Mouse (Mus musculus) cerebral cortex, adult 2 months (tissue): ENCODE data around the gene Sgo1.

Experiments
- WGBS: fragments of 180-500 bp; shearing (Covaris S2); methylation state at CpG from one replicate; pipeline ENCODE4 v1.1.7; 2018; 5-methylcytosine and 5-hydroxymethylcytosine counted together

The Sgo1 gene

DNA sequence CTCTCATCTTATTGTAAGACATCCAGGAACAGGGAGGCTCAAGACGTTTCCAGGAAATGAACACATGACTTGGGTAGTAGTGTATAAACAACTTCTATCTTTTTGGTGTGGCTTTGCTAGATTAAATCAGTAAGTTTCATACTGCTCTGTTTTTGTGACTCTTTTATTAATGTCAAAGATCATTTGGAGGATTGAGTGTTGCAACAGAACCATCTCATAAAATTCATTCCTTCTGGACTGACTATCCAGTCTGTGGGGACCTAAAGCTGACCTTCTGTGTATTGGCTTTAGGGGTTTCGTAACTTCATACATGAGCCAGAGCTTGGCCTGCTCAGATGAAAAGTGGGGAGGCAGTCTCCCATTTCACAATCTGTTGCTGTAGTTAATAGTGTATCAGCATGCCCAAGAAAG is 38.9 kb downstream of the Sgo1 start:
- 74% methylated on average over 2 of the region's 2 CpGs for WGBS

DNA sequence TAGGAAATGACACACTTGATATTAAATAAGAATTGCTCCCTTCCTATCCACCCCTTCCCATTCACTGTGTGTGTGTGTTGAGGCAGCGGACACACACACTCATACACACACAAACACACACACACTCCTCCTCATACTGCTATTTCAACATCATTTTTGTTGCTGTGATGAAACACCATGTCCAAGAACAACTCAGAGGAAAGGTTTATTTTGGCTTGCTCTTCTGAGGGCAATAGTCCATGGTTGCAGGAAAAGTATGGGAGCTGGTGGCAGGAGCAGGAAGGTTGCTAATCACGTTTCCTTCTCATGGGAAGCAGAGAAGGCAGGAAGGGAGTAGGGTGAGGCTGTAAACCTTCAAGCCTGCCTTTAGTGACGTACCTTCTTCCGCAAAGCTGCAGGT is 45.8 kb downstream of the Sgo1 start:
- WGBS: 91% methylated on average over 4 of the region's 4 CpGs

DNA sequence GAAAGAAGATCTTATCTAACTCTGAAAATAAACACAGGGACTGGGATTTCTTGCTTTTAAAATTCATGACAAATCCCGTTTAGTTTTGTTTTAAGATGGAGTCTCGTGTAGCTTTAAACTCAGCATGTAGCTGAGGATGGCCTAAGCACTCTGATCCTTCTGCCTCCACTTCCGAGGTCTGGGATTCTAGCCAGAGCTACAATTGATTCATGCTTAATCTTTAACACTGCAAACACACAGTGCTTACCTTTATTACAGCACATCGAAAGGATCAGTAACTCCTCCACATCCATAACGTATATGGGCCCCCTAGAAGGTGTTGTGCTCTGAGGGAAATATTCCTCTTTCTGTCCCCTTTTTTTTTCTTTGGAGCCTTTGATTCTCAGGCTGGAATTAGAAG is 61.0 kb downstream of the Sgo1 start:
- WGBS: 67% methylated on average over 5 of the region's 5 CpGs

DNA sequence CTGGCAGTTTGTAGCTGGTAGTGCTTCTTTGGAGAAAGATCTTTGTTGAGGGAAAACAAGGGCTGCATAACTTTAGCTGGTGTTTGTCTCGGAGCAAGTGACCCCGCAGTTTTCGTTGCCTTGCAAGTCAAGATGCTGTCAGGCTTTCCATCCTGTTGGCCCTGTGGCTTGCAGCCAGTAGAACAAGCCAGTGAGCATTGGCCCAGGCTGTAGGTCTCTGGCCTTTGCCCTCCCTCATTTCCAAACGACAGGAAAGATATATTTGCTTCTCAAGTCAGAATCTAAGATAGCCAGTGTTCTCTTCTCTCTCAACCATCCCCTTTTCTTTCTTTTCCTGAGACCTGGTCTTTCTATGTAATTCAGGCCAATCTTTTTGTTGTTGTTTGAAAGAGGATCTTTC is 61.6 kb downstream of the Sgo1 start:
- WGBS: 76% methylated on average over 4 of the region's 4 CpGs

DNA sequence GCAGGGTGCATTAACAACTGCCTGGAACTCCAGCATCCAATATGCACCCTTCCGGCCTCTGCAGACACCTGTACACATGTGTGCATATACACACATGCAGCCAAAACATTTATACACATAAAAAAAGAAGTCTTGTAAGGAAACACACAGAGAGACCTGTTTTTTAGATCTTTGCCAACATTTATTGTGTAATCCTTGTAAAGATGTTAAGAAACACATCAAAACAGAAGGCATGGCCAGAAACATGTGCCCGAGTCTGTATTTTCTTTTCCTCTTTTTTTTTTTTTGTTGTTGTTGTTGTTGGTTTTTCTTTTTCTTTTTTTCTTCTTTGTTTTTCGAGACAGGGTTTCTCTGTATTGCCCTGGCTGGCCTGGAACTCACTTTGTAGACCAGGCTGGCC is 63.0 kb downstream of the Sgo1 start:
- WGBS: 94% methylated on average over 3 of the region's 3 CpGs
